Mouse (Mus musculus) CH12.LX (cell line): ENCODE results near the gene Lama1. TPM values are rescaled to one million over a fixed set of nuclear protein-coding genes. Genes with fewer than 3 reads are reported as not detected.

ENCODE experiments used
- DNase-seq: peaks from one replicate; pipeline ENCODE4 v3.0.0-alpha.2; 2013; ENCODE audit errors: extremely low read depth
- H3K27ac ChIP-seq: 2 replicates; pipeline ENCODE4 v1.5.1; 2012; ENCODE audit warnings: low read depth, mild to moderate bottlenecking, control low read depth, moderate library complexity; ENCODE audit not compliant: insufficient read depth
- H3K27me3 ChIP-seq: replicated peaks from 2 replicates; pipeline ENCODE3; 2012; ENCODE audit warnings: inconsistent platforms
- H3K36me3 ChIP-seq, 2 experiments: replicated peaks in 1 of 2; 2 replicates each; pipeline versions ENCODE3 to v1.6.1; 2012; ENCODE audit warnings: inconsistent platforms in 1 of 2, low read length in 1 of 2, mild to moderate bottlenecking in 1 of 2, mixed read lengths in 1 of 2, moderate library complexity in 1 of 2; ENCODE audit not compliant: control insufficient read depth in 1 of 2, insufficient read depth in 1 of 2
- H3K4me1 ChIP-seq, 2 experiments: 2 replicates each; pipeline ENCODE4 v1.6.1; 2012; ENCODE audit warnings: inconsistent platforms in 1 of 2, moderate library complexity in 1 of 2; ENCODE audit not compliant: insufficient read depth in 2 of 2, control insufficient read depth in 1 of 2
- H3K4me2 ChIP-seq: 2 replicates; pipeline ENCODE4 v1.6.1; 2012; ENCODE audit warnings: low read depth, mild to moderate bottlenecking, control low read depth; ENCODE audit not compliant: poor library complexity, insufficient read depth, severe bottlenecking
- H3K4me3 ChIP-seq, 3 experiments: fragments of 150-350 bp in 1 of 3; sonication (generic) in 1 of 3; replicated peaks in 1 of 3; 2 replicates each; pipeline versions ENCODE3 to v1.5.1; 2011 to 2012; ENCODE audit warnings: low read depth in 2 of 3, low read length in 2 of 3, mild to moderate bottlenecking in 2 of 3, moderate library complexity in 2 of 3, control low read depth in 1 of 3, improper control_type of control experiment in 1 of 3, inconsistent platforms in 1 of 3, mixed read lengths in 1 of 3; ENCODE audit not compliant: poor library complexity in 1 of 3
- H3K79me2 ChIP-seq: replicated peaks from 2 replicates; pipeline ENCODE4 v1.6.1; 2012; ENCODE audit warnings: mild to moderate bottlenecking, moderate library complexity; ENCODE audit not compliant: control insufficient read depth, poor library complexity, insufficient read depth, severe bottlenecking; ENCODE audit errors: extremely low read depth
- H3K9ac ChIP-seq: 2 replicates; pipeline ENCODE4 v1.6.1; 2012; ENCODE audit warnings: low read depth, mild to moderate bottlenecking, control low read depth, moderate library complexity; ENCODE audit not compliant: insufficient read depth
- H3K9me3 ChIP-seq: replicated peaks from 2 replicates; pipeline ENCODE3; 2012; ENCODE audit warnings: low read length, inconsistent platforms, mixed read lengths
- CHD1 ChIP-seq: IDR thresholded peaks from 2 replicates; pipeline ENCODE4 v1.6.1; 2012; ENCODE audit warnings: low read depth, low read length, improper control_type of control experiment, inconsistent platforms
- CHD2 ChIP-seq: IDR thresholded peaks from 2 replicates; pipeline ENCODE4 v1.6.1; 2011; ENCODE audit warnings: low read length, improper control_type of control experiment
- CTCF ChIP-seq, 2 experiments: IDR thresholded peaks in 1 of 2; conservative IDR thresholded peaks in 1 of 2; 2 replicates each; pipeline ENCODE4 v1.5.1; 2011 to 2012; ENCODE audit warnings: low read depth in 2 of 2, low read length in 2 of 2, improper control_type of control experiment in 1 of 2, inconsistent platforms in 1 of 2, mild to moderate bottlenecking in 1 of 2, moderate library complexity in 1 of 2
- ELF1 ChIP-seq: IDR thresholded peaks from 2 replicates; pipeline ENCODE4 v1.6.1; 2014; ENCODE audit warnings: low read depth, mild to moderate bottlenecking, inconsistent platforms, low read length, improper control_type of control experiment
- EP300 ChIP-seq: IDR thresholded peaks from 2 replicates; pipeline ENCODE4 v1.6.1; 2011; ENCODE audit warnings: low read length, improper control_type of control experiment
- GABPA ChIP-seq: IDR thresholded peaks from 2 replicates; pipeline ENCODE4 v1.6.1; 2012; ENCODE audit warnings: low read depth, low read length, improper control_type of control experiment, inconsistent platforms; ENCODE audit not compliant: insufficient replicate concordance
- HCFC1 ChIP-seq: IDR thresholded peaks from 2 replicates; pipeline ENCODE4 v1.6.1; 2012; ENCODE audit warnings: low read depth, mild to moderate bottlenecking, inconsistent platforms, low read length, improper control_type of control experiment
- JUND ChIP-seq: conservative IDR thresholded peaks from 2 replicates; pipeline ENCODE4 v1.6.1; 2011; ENCODE audit warnings: low read depth, low read length, improper control_type of control experiment
- MAZ ChIP-seq: IDR thresholded peaks from 2 replicates; pipeline ENCODE4 v1.6.1; 2012; ENCODE audit warnings: low read depth, mild to moderate bottlenecking, inconsistent platforms, low read length, improper control_type of control experiment, moderate library complexity
- MEF2A ChIP-seq: IDR thresholded peaks from 2 replicates; pipeline ENCODE4 v1.6.1; 2014; ENCODE audit warnings: low read depth, mild to moderate bottlenecking, inconsistent platforms, low read length, improper control_type of control experiment, borderline replicate concordance
- MYC ChIP-seq: IDR thresholded peaks from 2 replicates; pipeline ENCODE4 v1.6.1; 2011; ENCODE audit warnings: low read depth, mild to moderate bottlenecking, improper control_type of control experiment, low read length
- NELFE ChIP-seq: IDR thresholded peaks from 2 replicates; pipeline ENCODE4 v1.6.1; 2011; ENCODE audit warnings: low read depth, low read length, improper control_type of control experiment
- NRF1 ChIP-seq: IDR thresholded peaks from 2 replicates; pipeline ENCODE4 v1.6.1; 2014; ENCODE audit warnings: low read depth, mild to moderate bottlenecking, inconsistent platforms, low read length, improper control_type of control experiment, moderate library complexity
- POLR2A ChIP-seq: IDR thresholded peaks from 2 replicates; pipeline ENCODE4 v1.6.1; 2011; ENCODE audit warnings: low read depth, mild to moderate bottlenecking, improper control_type of control experiment, low read length
- POLR2AphosphoS2 ChIP-seq: IDR thresholded peaks from 2 replicates; pipeline ENCODE4 v1.6.1; 2011; ENCODE audit warnings: low read depth, low read length, improper control_type of control experiment
- SIN3A ChIP-seq: IDR thresholded peaks from 2 replicates; pipeline ENCODE4 v1.6.1; 2012; ENCODE audit warnings: low read length, improper control_type of control experiment, inconsistent platforms
- SMC3 ChIP-seq: IDR thresholded peaks from 2 replicates; pipeline ENCODE4 v1.6.1; 2011; ENCODE audit warnings: low read depth, low read length, improper control_type of control experiment
- TBP ChIP-seq: conservative IDR thresholded peaks from 2 replicates; pipeline ENCODE4 v1.6.1; 2011; ENCODE audit warnings: low read depth, low read length, improper control_type of control experiment
- UBTF ChIP-seq: IDR thresholded peaks from 2 replicates; pipeline ENCODE4 v1.6.1; 2012; ENCODE audit warnings: low read depth, mild to moderate bottlenecking, inconsistent platforms, low read length, improper control_type of control experiment, moderate library complexity
- USF1 ChIP-seq: IDR thresholded peaks from 2 replicates; pipeline ENCODE4 v1.6.1; 2014; ENCODE audit warnings: low read depth, mild to moderate bottlenecking, inconsistent platforms, low read length, improper control_type of control experiment
- ZC3H11A ChIP-seq: IDR thresholded peaks from 2 replicates; pipeline ENCODE4 v1.6.1; 2012; ENCODE audit warnings: low read depth, mild to moderate bottlenecking, inconsistent platforms, low read length, improper control_type of control experiment
- ZMIZ1 ChIP-seq: IDR thresholded peaks from 2 replicates; pipeline ENCODE4 v1.6.1; 2012; ENCODE audit warnings: low read depth, mild to moderate bottlenecking, inconsistent platforms, low read length, improper control_type of control experiment
- ZNF384 ChIP-seq: IDR thresholded peaks from 2 replicates; pipeline ENCODE4 v1.6.1; 2012; ENCODE audit warnings: low read depth, low read length, improper control_type of control experiment, inconsistent platforms
- dilution Hi-C: fragments of 300-500 bp; cut with MboI; formaldehyde crosslinking; loops from 2 replicates; pipeline ENCODE4 v1.14.3; 2020; ENCODE audit warnings: low sequenced_read_pairs; ENCODE audit not compliant: extremely low pct_unique_long_range_greater_than_20kb, extremely low pct_ligation_motif_present
- in situ Hi-C: fragments of 300-500 bp; cut with MboI; formaldehyde crosslinking; loops from 3 replicates; pipeline ENCODE4 v1.14.3; 2019; ENCODE audit warnings: low sequenced_read_pairs, low pct_ligation_motif_present, low pct_unique_long_range_greater_than_20kb, mixed read lengths
- polyA plus RNA-seq: library from polyadenylated mRNA; unstranded; fragments of >175 nt; gene quantifications from 2 replicates; pipeline ENCODE4 v1.2.1, GENCODE M21; 2012; ENCODE audit warnings: low read depth; ENCODE audit not compliant: insufficient read length
- total RNA-seq, 2 experiments: library from RNA; depleted of rRNA; stranded (reverse); fragments of 300-350 nt in 1 of 2; fragments of >200 nt in 1 of 2; gene quantifications; 2 replicates each; pipeline ENCODE4 v1.2.3; 2012 to 2014

The Lama1 gene
- total and polyA plus RNA-seq, 3 experiments, result not detected

DNA sequence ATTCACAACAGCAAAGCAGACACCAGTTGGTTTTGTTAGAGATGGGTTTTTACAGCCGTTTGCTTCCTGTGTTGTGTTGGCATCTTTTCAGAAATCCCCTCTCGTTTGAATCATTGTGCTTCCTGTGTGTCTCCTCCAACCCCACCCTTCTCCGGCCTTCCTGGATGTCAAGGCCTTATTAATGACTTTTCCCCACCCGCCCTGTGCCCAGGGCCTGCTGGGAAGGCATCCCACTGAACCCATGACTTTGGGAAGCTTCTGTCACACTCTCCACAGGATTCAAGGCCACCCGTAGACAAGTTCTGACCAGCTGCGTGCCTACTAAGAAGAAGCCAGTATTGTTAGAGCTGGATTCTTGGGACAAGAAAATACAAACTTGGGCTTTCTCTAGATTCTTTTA, 16.0 kb upstream of the Lama1 start:
- Histone ChIP-seq H3K27me3 (no peaks in the 10 kb centered on the region), H3K9me3 (peaks cover 68% of the 10 kb centered on the region), H3K4me2 (no peak overlapping the region), H3K79me2 (no peaks in the 10 kb centered on the region), H3K27ac (no peak overlapping the region), H3K36me3 (no peaks in the 10 kb centered on the region), H3K4me1 (no peaks in the 10 kb centered on the region), H3K4me3 (no peak overlapping the region), H3K9ac (no peak overlapping the region)
- dilution Hi-C loops, result no loop called here
- in situ Hi-C loops, result no loop called here
- no peak for TF ChIP-seq MEF2A
- no peak for TF ChIP-seq SMC3
- no peak for TF ChIP-seq SIN3A
- no peak for TF ChIP-seq ZC3H11A
- TF ChIP-seq NRF1, result no peak
- no peak for TF ChIP-seq NELFE
- TF ChIP-seq ZNF384, result no peak
- no peak for TF ChIP-seq MYC
- TF ChIP-seq MAZ, result no peak
- TF ChIP-seq POLR2A, result no peak
- no peak for TF ChIP-seq GABPA
- TF ChIP-seq CHD1, result no peak
- TF ChIP-seq JUND, result no peak
- TF ChIP-seq ELF1, result no peak
- TF ChIP-seq UBTF, result no peak
- no peak for TF ChIP-seq POLR2AphosphoS2
- TF ChIP-seq TBP, result no peak
- no peak for TF ChIP-seq ZMIZ1
- TF ChIP-seq HCFC1, result no peak
- no peak for DNase-seq

DNA sequence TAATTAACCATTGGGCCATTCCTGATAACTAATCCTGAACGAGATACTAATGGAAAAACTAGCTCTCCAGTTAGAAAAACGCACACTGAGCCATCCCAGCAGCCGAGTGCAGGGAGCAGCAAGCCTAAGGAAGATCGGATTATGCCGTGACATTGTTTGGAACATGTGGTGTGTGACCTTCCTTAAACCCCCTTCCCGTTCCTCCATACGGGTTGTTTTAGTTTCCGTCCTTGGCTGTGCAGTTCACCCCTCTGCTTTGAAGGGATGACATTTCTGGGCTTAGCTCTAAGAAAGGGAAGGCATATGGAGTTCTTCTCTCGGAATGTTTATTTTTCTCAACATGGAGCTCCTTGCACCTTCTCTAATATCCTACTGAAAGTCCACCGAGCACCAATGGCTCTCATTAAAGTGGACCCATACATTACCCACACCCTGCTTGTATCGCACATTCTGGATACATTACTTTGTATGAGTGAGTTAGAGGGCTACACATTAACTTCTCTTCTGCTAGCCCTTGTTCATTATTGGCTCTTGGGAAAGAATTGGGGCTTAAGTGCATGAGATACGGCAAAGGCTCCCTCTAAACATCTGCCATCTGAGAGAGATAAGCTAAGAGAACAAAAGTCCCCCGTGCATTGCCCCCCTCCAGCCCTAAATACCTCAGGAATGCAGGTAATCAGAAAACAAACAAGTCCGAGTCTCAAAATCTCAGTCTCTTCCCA, 11.9 kb upstream of the Lama1 start:
- H3K9me3 ChIP-seq, result peaks cover 70% of the 10 kb centered on the region
- dilution Hi-C loops, result no loop called here
- no peak for DNase-seq

More for the DNA sequence above, 11.9 kb upstream of the Lama1 start:
- no peaks in the 10 kb centered on the region for H3K4me1 ChIP-seq
- no peak overlapping the region for H3K27ac ChIP-seq
- H3K9ac ChIP-seq, result no peak overlapping the region
- no peak overlapping the region for H3K4me2 ChIP-seq
- H3K36me3 ChIP-seq, result no peaks in the 10 kb centered on the region
- no peak for TF ChIP-seq USF1
- TF ChIP-seq POLR2AphosphoS2, result no peak
- no peak for TF ChIP-seq EP300
- TF ChIP-seq NRF1, result no peak
- TF ChIP-seq CHD2, result no peak
- TF ChIP-seq CTCF (conservative IDR thresholded peaks at IDR 0.05 in 1 of 2, IDR thresholded peaks at IDR 0.05 in 1 of 2; ENCODE audit: low read depth in 2 of 2, low read length in 2 of 2), result no peak
- TF ChIP-seq CHD1, result no peak
- TF ChIP-seq GABPA, result no peak
- in situ Hi-C loops, result no loop called here
- no peak overlapping the region for H3K4me3 ChIP-seq
- no peaks in the 10 kb centered on the region for H3K79me2 ChIP-seq
- no peaks in the 10 kb centered on the region for H3K27me3 ChIP-seq
